Mouse (Mus musculus): Measurements from ENCODE around the gene Prpf38b.

DNA sequence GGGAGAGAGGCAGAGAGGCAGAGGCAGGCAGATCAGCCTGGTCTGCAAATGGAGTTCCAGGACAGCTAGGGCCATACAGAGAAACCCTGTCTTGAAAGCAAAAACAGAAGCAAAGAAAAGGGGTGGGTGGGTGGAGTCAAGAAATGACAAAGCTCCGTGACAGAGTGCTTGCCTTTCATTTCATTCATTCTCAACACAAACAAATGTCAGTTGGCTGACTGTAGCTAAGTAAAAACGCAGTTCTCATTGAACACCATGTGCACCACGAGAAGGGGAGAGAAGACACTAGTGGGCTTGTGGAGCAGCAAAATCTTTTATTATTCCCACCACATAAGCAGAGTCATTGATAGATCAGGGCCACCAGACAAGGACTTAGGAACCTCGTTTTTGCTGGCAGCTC, 5.3 kb upstream of the Prpf38b start:
- TF ChIP-seq CTCF (IDR thresholded peaks at IDR 0.05; ENCODE audit: low read depth, low read length) (no peak), POLR2A (IDR thresholded peaks at IDR 0.05; ENCODE audit: extremely low read depth, insufficient read depth, low read length) (no peak)

All from liver, adult 2 months (tissue).